ENCODE assay signal across 28 mouse cellular contexts in the genomic region with DNA sequence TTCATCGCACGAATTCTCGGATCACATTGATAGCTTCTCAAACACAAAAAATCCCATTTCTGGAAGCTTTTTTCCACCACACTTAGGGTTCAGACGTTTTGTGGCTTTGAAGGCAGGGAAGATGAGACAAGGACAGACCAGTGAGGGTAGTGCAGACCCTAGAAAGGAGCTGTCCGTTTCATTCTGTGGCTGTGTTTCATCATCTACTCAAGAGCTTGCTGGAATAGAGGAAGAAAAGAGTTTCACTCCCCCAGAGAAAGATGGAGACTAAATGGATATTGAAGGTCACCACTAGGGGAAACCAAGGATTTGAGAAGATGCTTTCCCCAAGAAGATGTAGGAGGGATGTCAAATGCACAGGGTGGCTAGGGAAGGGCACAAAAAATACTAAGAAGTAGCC.
A peak's percentile ranks its signal among the peaks of the same experiment; 100 is the strongest.
DNase-seq lines count a peak whose midpoint lies in the region; ATAC-seq and TF ChIP-seq lines count a peak whose summit lies in the region.
"Had no signal": no experiment of that assay in that cellular context is flagged by ENCODE, and none has a peak within 500 bp of the region (broad histone marks: within the 10 kb centered on the region; RNA-seq: fewer than 3 reads in every experiment).

No protein-coding gene starts in this region.

- H3K9ac ChIP-seq in kidney, postnatal 0 days (ENCODE audit: low read depth, low read length), result no peak overlapping the region
- H3K9ac ChIP-seq in lung, embryonic 14.5 days, result no peak overlapping the region
- H3K9ac ChIP-seq: forebrain, embryonic 12.5 days; heart, embryonic 12.5 days; heart, embryonic 15.5 days; hindbrain, embryonic 13.5 days; intestine, embryonic 15.5 days had no signal

- H3K4me1 ChIP-seq in kidney, postnatal 0 days (replicated peaks; ENCODE audit: insufficient read depth, low read length), result peaks cover 4% of the 10 kb centered on the region; the same call in 1 of the 2 replicates
- no peaks in the 10 kb centered on the region for H3K4me1 ChIP-seq in lung, embryonic 14.5 days (ENCODE audit: insufficient read depth)
- H3K4me1 ChIP-seq: forebrain, embryonic 12.5 days; heart, embryonic 12.5 days; heart, embryonic 15.5 days had no signal

- no peak for DNase-seq in kidney, postnatal 0 days (ENCODE audit: low spot score)
- no peak for DNase-seq in kidney, postnatal 10 days
- no peak for DNase-seq in lung, embryonic 14.5 days
- DNase-seq in lung, adult 18-20 months, result no peak
- no peak for DNase-seq in c-Kit-positive CD71-positive TER-119-positive erythroid progenitor cells, embryonic 14.5 days (ENCODE audit: low spot score)
- DNase-seq in cerebellum, postnatal 25 days, result no peak
- DNase-seq: adrenal gland, adult 2 months; adrenal gland, postnatal 14 days; cerebellum, adult 11-12 months; cerebellum, adult 8-10 months; cerebellum, postnatal 14 days; embryo, embryonic 11 days; gastrocnemius, adult 2 months; gastrocnemius, postnatal 14 days; heart, adult 18-20 months; heart, postnatal 10 days; heart, postnatal 36 days had no signal

- H3K36me3 ChIP-seq in kidney, postnatal 0 days (ENCODE audit: insufficient read depth, low read length), result no peaks in the 10 kb centered on the region
- H3K36me3 ChIP-seq in lung, embryonic 14.5 days (ENCODE audit: insufficient read depth), result no peaks in the 10 kb centered on the region
- H3K36me3 ChIP-seq: forebrain, embryonic 12.5 days; heart, embryonic 12.5 days; heart, embryonic 15.5 days; hindbrain, embryonic 10.5 days; hindbrain, embryonic 13.5 days; intestine, embryonic 15.5 days had no signal

- H3K27ac ChIP-seq in kidney, postnatal 0 days, result no peak overlapping the region
- H3K27ac ChIP-seq in lung, embryonic 14.5 days (ENCODE audit: low read depth), result no peak overlapping the region
- H3K27ac ChIP-seq: forebrain, embryonic 12.5 days; gastrocnemius, adult 2 months; heart, embryonic 15.5 days; hindbrain, embryonic 10.5 days; hindbrain, embryonic 13.5 days had no signal

- no peaks in the 10 kb centered on the region for H3K9me3 ChIP-seq in kidney, postnatal 0 days (replicated peaks; ENCODE audit: low read length)
- H3K9me3 ChIP-seq in lung, embryonic 14.5 days (ENCODE audit: low read depth, low read length), result no peaks in the 10 kb centered on the region
- H3K9me3 ChIP-seq: forebrain, embryonic 12.5 days; heart, embryonic 12.5 days; heart, embryonic 15.5 days; hindbrain, embryonic 10.5 days; hindbrain, embryonic 13.5 days; intestine, embryonic 15.5 days had no signal

- peak; percentile 7; the same call in 1 of the 2 replicates for TF ChIP-seq CTCF in kidney, postnatal 0 days (IDR thresholded peaks at IDR 0.05; ENCODE audit: low read depth)
- 0 out of 2 replicates have a peak, but pooled peaks have one; percentile 22 for TF ChIP-seq CTCF in lung, embryonic 14.5 days (IDR thresholded peaks at IDR 0.05; ENCODE audit: low read depth)

- ATAC-seq in kidney, postnatal 0 days (replicated peaks; ENCODE audit: low FRiP score, low read depth), result no peak
- no peak for ATAC-seq in lung, embryonic 14.5 days (ENCODE audit: insufficient read depth)
- ATAC-seq in granulocyte monocyte progenitor cell, adult 5-6 weeks (replicated peaks; ENCODE audit: poor library complexity, severe bottlenecking), result peak; percentile 92
- ATAC-seq: CD4-positive, CD25-positive, alpha-beta regulatory T cell, adult 4 months; forebrain, embryonic 16.5 days; hindbrain, embryonic 16.5 days; intestine, embryonic 15.5 days had no signal

- H3K4me3 ChIP-seq in kidney, postnatal 0 days (replicated peaks; ENCODE audit: low read depth, low read length), result no peak overlapping the region
- H3K4me3 ChIP-seq in lung, embryonic 14.5 days (ENCODE audit: low read depth, low read length), result no peak overlapping the region
- H3K4me3 ChIP-seq: erythroblast, embryonic 14.5 days; forebrain, embryonic 12.5 days; gastrocnemius, adult 2 months; heart, embryonic 12.5 days; heart, embryonic 15.5 days; hindbrain, embryonic 10.5 days; hindbrain, embryonic 13.5 days; intestine, embryonic 15.5 days had no signal

- H3K27me3 ChIP-seq in kidney, postnatal 0 days (ENCODE audit: insufficient read depth, low read length), result no peaks in the 10 kb centered on the region
- H3K27me3 ChIP-seq in lung, embryonic 14.5 days (ENCODE audit: insufficient read depth, low read length), result no peaks in the 10 kb centered on the region
- H3K27me3 ChIP-seq: forebrain, embryonic 12.5 days; heart, embryonic 12.5 days; heart, embryonic 15.5 days; hindbrain, embryonic 13.5 days; intestine, embryonic 15.5 days had no signal

- H3K4me2 ChIP-seq in kidney, postnatal 0 days (ENCODE audit: low read length), result no peak overlapping the region
- no peak overlapping the region for H3K4me2 ChIP-seq in lung, embryonic 14.5 days
- H3K4me2 ChIP-seq: forebrain, embryonic 12.5 days; heart, embryonic 12.5 days; heart, embryonic 15.5 days; hindbrain, embryonic 13.5 days; intestine, embryonic 15.5 days had no signal

- 83% methylated on average over 5 of the region's 5 CpGs for WGBS in kidney, postnatal 0 days
- 81% methylated on average over 5 of the region's 5 CpGs for WGBS in lung, embryonic 14.5 days
